ENCODE assay signal across 26 mouse cellular contexts in the genomic region with DNA sequence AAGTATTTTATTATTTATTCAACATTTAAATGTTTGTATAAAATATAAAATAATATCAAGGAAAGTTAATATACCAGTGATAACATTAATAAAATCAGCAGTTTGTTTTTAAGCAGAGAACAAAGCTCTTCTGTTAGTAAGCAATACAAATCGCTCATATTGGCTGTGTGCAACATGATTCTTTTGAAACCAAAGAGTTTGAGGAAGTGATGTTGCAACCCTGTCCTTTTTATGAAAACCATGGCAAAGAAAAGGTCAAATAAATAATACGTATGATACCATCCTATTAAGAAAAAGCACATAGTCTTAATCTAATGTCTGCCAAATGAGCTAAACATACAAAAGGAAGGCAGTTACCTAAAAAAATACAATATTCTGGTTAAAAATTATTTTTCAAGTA.
"Had no signal": no experiment of that assay in that cellular context is flagged by ENCODE, and none has a peak within 500 bp of the region (broad histone marks: within the 10 kb centered on the region; RNA-seq: fewer than 3 reads in every experiment).

No protein-coding gene starts in this region.

- H3K9me3 ChIP-seq: heart, embryonic 10.5 days; heart, embryonic 13.5 days; heart, embryonic 15.5 days; hindbrain, embryonic 10.5 days; hindbrain, embryonic 12.5 days; intestine, embryonic 15.5 days; limb, embryonic 13.5 days; limb, embryonic 15.5 days; liver, embryonic 12.5 days had no signal

- ATAC-seq: hindbrain, embryonic 16.5 days; inflammation-experienced regulatory T-cells, adult 6 months; intestine, embryonic 15.5 days; intestine, postnatal 0 days; liver, embryonic 12.5 days had no signal

- H3K4me1 ChIP-seq: heart, embryonic 10.5 days; heart, embryonic 13.5 days; heart, embryonic 15.5 days; hindbrain, embryonic 12.5 days; intestine, embryonic 15.5 days; limb, embryonic 15.5 days; liver, embryonic 12.5 days had no signal

- H3K9ac ChIP-seq: heart, embryonic 13.5 days; heart, embryonic 15.5 days; hindbrain, embryonic 12.5 days; hindbrain, embryonic 14.5 days; intestine, embryonic 15.5 days; limb, embryonic 13.5 days; limb, embryonic 15.5 days; liver, embryonic 12.5 days; liver, embryonic 14.5 days had no signal

- H3K36me3 ChIP-seq: heart, embryonic 10.5 days; heart, embryonic 13.5 days; heart, embryonic 15.5 days; hindbrain, embryonic 10.5 days; hindbrain, embryonic 12.5 days; intestine, embryonic 15.5 days; limb, embryonic 13.5 days; limb, embryonic 15.5 days; liver, embryonic 12.5 days had no signal

- DNase-seq: gastrocnemius, adult 2 months; gastrocnemius, postnatal 10 days; gastrocnemius, postnatal 25 days; heart, adult 11 months; heart, postnatal 14 days; heart, postnatal 36 days; kidney, adult 18-20 months; kidney, adult 8-10 months; kidney, postnatal 10 days; kidney, postnatal 36 days; layer of hippocampus, adult 9-11 months; layer of hippocampus, postnatal 36 days had no signal

- H3K27me3 ChIP-seq: heart, embryonic 13.5 days; heart, embryonic 15.5 days; hindbrain, embryonic 12.5 days; intestine, embryonic 15.5 days; liver, embryonic 12.5 days had no signal

- H3K4me2 ChIP-seq: heart, embryonic 13.5 days; heart, embryonic 15.5 days; hindbrain, embryonic 12.5 days; hindbrain, embryonic 14.5 days; intestine, embryonic 15.5 days; limb, embryonic 13.5 days; limb, embryonic 15.5 days; liver, embryonic 12.5 days had no signal

- H3K27ac ChIP-seq: gastrocnemius, adult 2 months; heart, embryonic 10.5 days; heart, embryonic 13.5 days; heart, embryonic 15.5 days; hindbrain, embryonic 10.5 days; hindbrain, embryonic 12.5 days; hindbrain, embryonic 14.5 days; intestine, embryonic 15.5 days; limb, embryonic 13.5 days; limb, embryonic 15.5 days; liver, embryonic 12.5 days; liver, embryonic 14.5 days had no signal

- H3K4me3 ChIP-seq: gastrocnemius, adult 2 months; heart, embryonic 10.5 days; heart, embryonic 13.5 days; heart, embryonic 15.5 days; hindbrain, embryonic 10.5 days; hindbrain, embryonic 12.5 days; intestine, embryonic 15.5 days; limb, embryonic 13.5 days; limb, embryonic 15.5 days; liver, embryonic 12.5 days had no signal
